Mouse (Mus musculus) liver, postnatal 0 days (tissue): ENCODE measurements around the gene Tmem184b. TPM values are rescaled to one million over a fixed set of nuclear protein-coding genes. Genes with fewer than 3 reads are reported as not detected.

Experiments used
- ATAC-seq: fragments of 200-750 bp; cut with Nextera tagmentation; 2 replicates; pipeline ENCODE4 v1.8.0; 2017; ENCODE audit warnings: mild to moderate bottlenecking, moderate library complexity
- DNase-seq: peaks from one replicate; pipeline ENCODE4 v3.0.0-alpha.2; 2016
- H3K27ac ChIP-seq: fragments of 300-500 bp; sonication (generic); 2 replicates; pipeline ENCODE4 v1.5.1; 2014; ENCODE audit warnings: antibody characterized with exemption, moderate library complexity, mild to moderate bottlenecking, low read depth
- H3K27me3 ChIP-seq: fragments of 300-500 bp; sonication (generic); 2 replicates; pipeline ENCODE4 v1.6.1; 2014; ENCODE audit warnings: low read length, control low read depth, mixed read lengths; ENCODE audit not compliant: insufficient read depth
- H3K36me3 ChIP-seq: fragments of 300-500 bp; sonication (generic); replicated peaks from 2 replicates; pipeline ENCODE4 v1.6.1; 2014; ENCODE audit warnings: mild to moderate bottlenecking, control low read depth, low read length, moderate library complexity, mixed read lengths; ENCODE audit not compliant: insufficient read depth
- H3K4me1 ChIP-seq: fragments of 300-500 bp; sonication (generic); 2 replicates; pipeline ENCODE4 v1.6.1; 2014; ENCODE audit warnings: antibody characterized with exemption, mild to moderate bottlenecking, control low read depth; ENCODE audit not compliant: insufficient read depth
- H3K4me2 ChIP-seq: fragments of 300-500 bp; sonication (generic); 2 replicates; pipeline ENCODE4 v1.6.1; 2014; ENCODE audit warnings: low read depth, mild to moderate bottlenecking, low read length, moderate library complexity, mixed read lengths
- H3K4me3 ChIP-seq: fragments of 300-500 bp; sonication (generic); 2 replicates; pipeline ENCODE4 v1.5.1; 2014; ENCODE audit warnings: low read depth, low read length
- H3K9ac ChIP-seq: fragments of 300-500 bp; sonication (generic); replicated peaks from 2 replicates; pipeline ENCODE4 v1.6.1; 2014; ENCODE audit warnings: mild to moderate bottlenecking, moderate library complexity
- H3K9me3 ChIP-seq: fragments of 300-500 bp; sonication (generic); 2 replicates; pipeline ENCODE4 v1.6.1; 2016; ENCODE audit warnings: mild to moderate bottlenecking, control low read depth, low read length, mixed read lengths
- CTCF ChIP-seq: sonication (generic); IDR thresholded peaks from 2 replicates; pipeline ENCODE4 v1.5.1; 2016; ENCODE audit warnings: antibody characterized with exemption, low read depth
- EP300 ChIP-seq: IDR thresholded peaks from 2 replicates; pipeline ENCODE4 v1.6.1; 2016; ENCODE audit warnings: antibody characterized with exemption, low read depth, mild to moderate bottlenecking
- WGBS: fragments of 180-500 bp; shearing (Covaris S2); extraction: QIAGEN DNeasy Blood & Tissue Kit; methylation state at CpG from one replicate; pipeline ENCODE4 v1.1.7; 2014; ENCODE audit not compliant: insufficient replicate concordance; 5-methylcytosine and 5-hydroxymethylcytosine counted together
- polyA plus RNA-seq: library from polyadenylated mRNA; unstranded; fragments of >200 nt; fragmentation: Nextera tagmentation; extraction: Ambion mirVana; gene quantifications from 2 replicates; pipeline ENCODE4 v1.2.1, GENCODE M21; 2015

The Tmem184b gene
- polyA plus RNA-seq, 1 experiment from 2014 or later = 8.4 TPM

- 68% methylated on average over 11 of the region's 11 CpGs for WGBS
- TF ChIP-seq EP300 (no peak), CTCF (no peak)
These were observed 22.1 kb upstream of the Tmem184b start for GRCm38 (mm10) chr15:79425516-79425915.

GRCm38 (mm10) chr15:79424602-79425001 is 21.2 kb upstream of the Tmem184b start:
- H3K9me3 ChIP-seq = no peaks in the 10 kb centered on the region
- H3K36me3 ChIP-seq = peaks cover 56% of the 10 kb centered on the region
- H3K27ac ChIP-seq = no peak overlapping the region
- no peak for TF ChIP-seq CTCF
- no peak for TF ChIP-seq EP300
- no peaks in the 10 kb centered on the region for H3K4me1 ChIP-seq
- no peak overlapping the region for H3K9ac ChIP-seq
- H3K27me3 ChIP-seq = no peaks in the 10 kb centered on the region
- H3K4me2 ChIP-seq = no peak overlapping the region
- DNase-seq (no peak), ATAC-seq (no peak)
- 91% methylated on average over 17 of the region's 17 CpGs for WGBS
- H3K4me3 ChIP-seq = no peak overlapping the region

More at GRCm38 (mm10) chr15:79425516-79425915, 22.1 kb upstream of the Tmem184b start:
- no peak overlapping the region for H3K27ac ChIP-seq
- H3K36me3 ChIP-seq = peaks cover 52% of the 10 kb centered on the region
- H3K4me1 ChIP-seq = no peaks in the 10 kb centered on the region
- H3K9ac ChIP-seq = no peak overlapping the region
- H3K4me2 ChIP-seq = no peak overlapping the region
- ATAC-seq (no peak), DNase-seq (no peak)
- H3K4me3 ChIP-seq = no peak overlapping the region
- no peaks in the 10 kb centered on the region for H3K9me3 ChIP-seq
- no peaks in the 10 kb centered on the region for H3K27me3 ChIP-seq

- peaks cover 54% of the 10 kb centered on the region for H3K36me3 ChIP-seq
- no peak overlapping the region for H3K27ac ChIP-seq
- H3K9ac ChIP-seq = no peak overlapping the region
- H3K4me1 ChIP-seq = no peaks in the 10 kb centered on the region
- ATAC-seq (no peak), DNase-seq (no peak)
- no peaks in the 10 kb centered on the region for H3K9me3 ChIP-seq
- H3K27me3 ChIP-seq = no peaks in the 10 kb centered on the region
- no peak for TF ChIP-seq EP300
- TF ChIP-seq CTCF = no peak
- no peak overlapping the region for H3K4me2 ChIP-seq
- WGBS = 80% methylated on average over 6 of the region's 6 CpGs
- H3K4me3 ChIP-seq = no peak overlapping the region
These were observed 19.4 kb upstream of the Tmem184b start for GRCm38 (mm10) chr15:79422715-79423243.

GRCm38 (mm10) chr15:79418677-79419076 is 15.3 kb upstream of the Tmem184b start:
- Histone ChIP-seq H3K27ac (no peak overlapping the region), H3K4me2 (no peak overlapping the region), H3K4me1 (peaks cover 17% of the 10 kb centered on the region), H3K9me3 (no peaks in the 10 kb centered on the region), H3K4me3 (no peak overlapping the region), H3K27me3 (no peaks in the 10 kb centered on the region), H3K9ac (no peak overlapping the region), H3K36me3 (peaks cover 25% of the 10 kb centered on the region)
- WGBS = 83% methylated on average over 11 of the region's 11 CpGs
- TF ChIP-seq EP300 (no peak), CTCF (no peak)
- DNase-seq (no peak), ATAC-seq (no peak)

DNA sequence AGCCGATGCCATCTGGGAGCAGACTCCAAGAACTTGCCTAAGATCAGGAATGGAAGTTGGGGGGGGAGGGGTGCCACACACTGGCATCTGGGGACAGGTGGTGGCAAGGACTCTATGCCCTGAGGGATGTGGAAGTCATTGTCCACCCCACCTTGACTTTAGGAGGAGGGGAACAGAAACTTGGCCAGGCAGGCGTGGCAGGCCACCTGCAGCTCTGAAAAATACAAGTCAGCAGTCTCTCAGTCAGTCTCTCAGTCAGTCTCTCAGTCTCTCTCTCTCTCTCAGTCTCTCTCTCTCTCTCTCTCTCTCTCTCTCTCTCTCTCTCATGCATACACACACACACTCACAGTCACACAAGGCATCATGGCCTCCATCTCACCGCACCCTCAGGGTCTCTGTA is 14.9 kb upstream of the Tmem184b start:
- H3K27ac ChIP-seq = no peak overlapping the region
- peaks cover 23% of the 10 kb centered on the region for H3K36me3 ChIP-seq
- WGBS = 83% methylated on average over 3 of the region's 3 CpGs
- H3K9ac ChIP-seq = no peak overlapping the region
- no peak overlapping the region for H3K4me3 ChIP-seq
- no peaks in the 10 kb centered on the region for H3K9me3 ChIP-seq
- H3K4me2 ChIP-seq = no peak overlapping the region
- DNase-seq (no peak), ATAC-seq (no peak)
- TF ChIP-seq EP300 (no peak), CTCF (no peak)
- no peaks in the 10 kb centered on the region for H3K27me3 ChIP-seq
- peaks cover 21% of the 10 kb centered on the region for H3K4me1 ChIP-seq

DNA sequence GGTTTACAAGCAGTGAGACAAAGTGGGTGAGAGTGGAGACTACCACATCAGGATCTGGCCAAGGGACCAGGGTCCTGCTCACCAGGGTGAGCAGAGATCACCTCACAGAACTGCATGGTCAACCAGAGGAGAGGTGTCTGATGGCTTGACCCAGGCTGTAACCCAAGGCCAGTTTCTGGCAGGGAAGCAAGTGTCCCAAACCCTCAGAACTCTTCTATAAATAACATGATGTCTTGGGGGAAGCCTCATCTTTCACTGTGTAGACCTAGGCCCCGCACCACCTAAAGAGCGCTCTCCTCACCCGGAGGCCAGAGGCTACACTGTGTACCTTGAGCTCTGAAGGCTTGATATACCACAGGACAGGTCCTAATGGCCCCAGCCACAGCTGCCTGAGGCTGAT is 14.0 kb upstream of the Tmem184b start:
- Histone ChIP-seq H3K4me2 (no peak overlapping the region), H3K9ac (no peak overlapping the region), H3K9me3 (no peaks in the 10 kb centered on the region), H3K27me3 (no peaks in the 10 kb centered on the region), H3K4me3 (no peak overlapping the region), H3K4me1 (peaks cover 21% of the 10 kb centered on the region), H3K27ac (peak overlapping the region; percentile 2; the same call in 1 of the 2 replicates), H3K36me3 (peaks cover 17% of the 10 kb centered on the region)
- ATAC-seq (no peak), DNase-seq (no peak)
- TF ChIP-seq CTCF (no peak), EP300 (no peak)
- WGBS = 81% methylated on average over 3 of the region's 3 CpGs
